Mouse (Mus musculus): ENCODE measurements around the gene AC131692.1. TPM values are rescaled to one million over a fixed set of nuclear protein-coding genes. Genes with fewer than 3 reads are reported as not detected.

The AC131692.1 gene
- not detected in 2 replicates for polyA plus RNA-seq (2015; fragmentation: Nextera tagmentation; extraction: Ambion mirVana)

GRCm38 (mm10) chr19:6094119-6094518 is at the start of gene AC131692.1:
AC131692.1 (plus strand) TSS chr19:6094419.
- H3K27me3 ChIP-seq, result no peaks in the 10 kb centered on the region
- ATAC-seq, result no peak
- 96% methylated on average over 7 of the region's 7 CpGs for WGBS

GRCm38 (mm10) chr19:6045366-6046293 is 48.6 kb upstream of the AC131692.1 start:
- Histone ChIP-seq H3K27me3 (no peaks in the 10 kb centered on the region), H3K27ac (peak overlapping the region; percentile 99), H3K36me3 (peaks cover 26% of the 10 kb centered on the region), H3K4me1 (replicated peaks) (peaks cover 32% of the 10 kb centered on the region), H3K4me3 (replicated peaks) (peak overlapping the region; percentile 96), H3K4me2 (replicated peaks) (peak overlapping the region; percentile 100), H3K9me3 (no peaks in the 10 kb centered on the region), H3K9ac (replicated peaks) (peak overlapping the region; percentile 75)
- 23% methylated on average over 20 of the region's 20 CpGs for WGBS
- peak; percentile 60 for ATAC-seq

More at GRCm38 (mm10) chr19:6094119-6094518, at the start of gene AC131692.1:
- Histone ChIP-seq H3K36me3 (peaks cover 24% of the 10 kb centered on the region), H3K9ac (replicated peaks) (no peak within 1 kb of the TSS), H3K27ac (no peak within 1 kb of the TSS), H3K4me2 (replicated peaks) (no peak within 1 kb of the TSS), H3K4me3 (replicated peaks) (no peak within 1 kb of the TSS), H3K4me1 (replicated peaks) (no peaks in the 10 kb centered on the region), H3K9me3 (no peaks in the 10 kb centered on the region)

DNA sequence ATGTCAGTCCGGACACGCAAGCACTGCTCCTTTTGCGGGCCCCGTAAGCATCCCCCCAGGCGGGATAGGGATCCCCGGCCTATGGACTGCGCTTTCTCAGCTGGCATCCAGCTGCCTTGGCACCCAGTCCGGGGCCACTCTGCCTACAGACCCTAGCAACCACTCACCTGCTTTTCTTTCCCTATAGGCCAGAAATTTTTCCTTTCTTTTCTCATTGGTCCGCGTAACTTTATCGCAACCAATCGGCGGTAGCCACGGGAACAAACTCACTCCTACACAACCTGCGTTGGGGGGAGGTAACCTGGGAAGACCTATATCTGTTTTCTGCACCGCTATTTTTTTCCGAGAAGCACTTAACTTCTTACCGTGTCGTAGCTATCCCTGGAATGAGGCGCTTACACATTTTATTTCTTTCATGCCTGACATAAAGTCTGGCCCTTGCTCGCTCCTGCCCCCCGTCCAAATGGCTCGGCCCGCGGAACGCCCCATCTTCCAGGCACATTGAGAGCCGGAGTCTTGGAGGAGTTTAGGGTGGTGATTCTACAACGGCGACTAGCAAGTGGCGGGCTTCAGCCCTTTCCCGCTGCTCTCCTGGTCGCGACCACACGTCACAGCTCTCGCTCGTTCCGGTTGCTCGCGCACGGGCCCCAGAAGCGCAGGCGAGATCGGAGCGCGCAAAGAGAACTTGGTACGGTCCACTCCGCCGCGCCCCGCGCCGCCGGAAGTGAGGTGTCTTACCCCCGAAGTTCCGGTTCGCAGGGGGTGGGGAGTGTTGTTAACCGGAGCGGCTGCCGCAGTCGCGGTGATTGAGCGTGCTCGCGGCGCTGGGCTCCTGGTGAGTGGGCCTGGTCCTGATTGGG is 47.7 kb upstream of the AC131692.1 start, which contains the start of gene Syvn1:
Syvn1 (plus strand) TSS at position 283 of the 860 bp plus-strand sequence.
- peaks cover 32% of the 10 kb centered on the region for H3K4me1 ChIP-seq (replicated peaks)
- no peaks in the 10 kb centered on the region for H3K9me3 ChIP-seq
- ATAC-seq, result peak; percentile 93
- WGBS, result under 1% methylated on average over 65 of the region's 65 CpGs
- no peaks in the 10 kb centered on the region for H3K27me3 ChIP-seq
- H3K36me3 ChIP-seq, result peaks cover 34% of the 10 kb centered on the region
- H3K4me2 ChIP-seq (replicated peaks), result peak within 1 kb of the TSS; percentile 100
- peak within 1 kb of the TSS; percentile 96 for H3K4me3 ChIP-seq (replicated peaks)
- peak within 1 kb of the TSS; percentile 99 for H3K27ac ChIP-seq
- peak within 1 kb of the TSS; percentile 93 for H3K9ac ChIP-seq (replicated peaks)

GRCm38 (mm10) chr19:6047154-6047898 is 46.9 kb upstream of the AC131692.1 start:
- H3K9ac ChIP-seq (replicated peaks), result peak overlapping the region; percentile 93
- peak overlapping the region; percentile 99 for H3K27ac ChIP-seq
- H3K4me2 ChIP-seq (replicated peaks), result peak overlapping the region; percentile 100
- H3K36me3 ChIP-seq, result peaks cover 43% of the 10 kb centered on the region
- H3K9me3 ChIP-seq, result no peaks in the 10 kb centered on the region
- 2% methylated on average over 44 of the region's 44 CpGs for WGBS
- peaks cover 30% of the 10 kb centered on the region for H3K4me1 ChIP-seq (replicated peaks)
- ATAC-seq, result peak; percentile 19
- H3K27me3 ChIP-seq, result no peaks in the 10 kb centered on the region
- H3K4me3 ChIP-seq (replicated peaks), result peak overlapping the region; percentile 96

GRCm38 (mm10) chr19:6047899-6048166 is 46.4 kb upstream of the AC131692.1 start:
- 90% methylated on average over 8 of the region's 8 CpGs for WGBS
- Histone ChIP-seq H3K9me3 (no peaks in the 10 kb centered on the region), H3K27me3 (no peaks in the 10 kb centered on the region), H3K27ac (no peak overlapping the region; the same call in 1 of the 2 replicates), H3K4me2 (replicated peaks) (peak overlapping the region; percentile 100), H3K4me1 (replicated peaks) (peaks cover 30% of the 10 kb centered on the region), H3K9ac (replicated peaks) (peak overlapping the region; percentile 93), H3K4me3 (replicated peaks) (peak overlapping the region; percentile 96), H3K36me3 (peaks cover 48% of the 10 kb centered on the region)
- no peak for ATAC-seq

DNA sequence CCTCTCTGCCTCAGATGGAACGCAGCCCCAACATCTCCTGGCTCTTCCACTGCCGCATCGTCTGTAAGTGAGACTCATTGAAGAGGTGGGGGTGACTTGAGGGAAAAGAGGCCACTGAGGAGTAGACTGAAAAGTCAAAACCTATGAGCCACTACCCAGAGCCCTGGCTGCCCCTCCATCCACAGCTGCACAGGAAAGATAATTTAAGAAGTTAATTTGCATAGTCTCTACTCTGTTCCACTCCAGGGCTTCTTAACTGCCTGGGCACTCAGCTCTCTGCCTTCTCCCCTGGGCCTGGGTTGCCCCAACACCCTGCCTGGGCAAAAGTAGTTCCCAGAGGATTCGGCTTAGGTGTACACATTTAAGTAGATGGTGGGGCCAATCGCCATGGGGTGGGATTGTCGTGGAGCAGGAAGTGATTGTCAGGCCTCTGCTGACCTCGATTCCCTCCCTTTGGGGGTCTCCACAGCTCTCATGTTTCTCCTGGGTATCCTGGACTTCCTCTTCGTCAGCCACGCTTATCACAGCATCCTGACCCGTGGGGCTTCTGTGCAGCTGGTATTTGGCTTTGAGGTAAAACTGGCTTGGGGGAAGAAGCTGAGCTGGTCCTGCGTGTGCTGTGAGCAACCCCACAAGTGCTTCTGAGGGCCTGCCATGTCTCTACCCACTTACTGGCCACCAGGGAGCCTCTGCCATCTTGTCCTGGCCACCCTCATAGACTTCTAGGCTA is 45.4 kb upstream of the AC131692.1 start:
- H3K27me3 ChIP-seq, result no peaks in the 10 kb centered on the region
- peaks cover 30% of the 10 kb centered on the region for H3K4me1 ChIP-seq (replicated peaks)
- H3K27ac ChIP-seq, result no peak overlapping the region
- H3K9ac ChIP-seq (replicated peaks), result 0 out of 2 replicates have a peak overlapping the region, but pooled peaks have one; percentile 93
- ATAC-seq, result no peak
- peaks cover 58% of the 10 kb centered on the region for H3K36me3 ChIP-seq
- peak overlapping the region; percentile 100; the same call in 1 of the 2 replicates for H3K4me2 ChIP-seq (replicated peaks)
- whole genome bisulfite sequencing, result 94% methylated on average over 11 of the region's 11 CpGs
- peak overlapping the region; percentile 96; the same call in 1 of the 2 replicates for H3K4me3 ChIP-seq (replicated peaks)
- H3K9me3 ChIP-seq, result no peaks in the 10 kb centered on the region

GRCm38 (mm10) chr19:6052516-6052915 is 41.7 kb upstream of the AC131692.1 start:
- no peaks in the 10 kb centered on the region for H3K27me3 ChIP-seq
- WGBS, result 84% methylated on average over 7 of the region's 7 CpGs
- H3K9ac ChIP-seq (replicated peaks), result no peak overlapping the region
- H3K36me3 ChIP-seq, result peaks cover 77% of the 10 kb centered on the region
- no peak for ATAC-seq
- no peaks in the 10 kb centered on the region for H3K9me3 ChIP-seq
- no peak overlapping the region for H3K4me2 ChIP-seq (replicated peaks)
- no peak overlapping the region for H3K27ac ChIP-seq
- H3K4me3 ChIP-seq (replicated peaks), result no peak overlapping the region
- peaks cover 30% of the 10 kb centered on the region for H3K4me1 ChIP-seq (replicated peaks)

DNA sequence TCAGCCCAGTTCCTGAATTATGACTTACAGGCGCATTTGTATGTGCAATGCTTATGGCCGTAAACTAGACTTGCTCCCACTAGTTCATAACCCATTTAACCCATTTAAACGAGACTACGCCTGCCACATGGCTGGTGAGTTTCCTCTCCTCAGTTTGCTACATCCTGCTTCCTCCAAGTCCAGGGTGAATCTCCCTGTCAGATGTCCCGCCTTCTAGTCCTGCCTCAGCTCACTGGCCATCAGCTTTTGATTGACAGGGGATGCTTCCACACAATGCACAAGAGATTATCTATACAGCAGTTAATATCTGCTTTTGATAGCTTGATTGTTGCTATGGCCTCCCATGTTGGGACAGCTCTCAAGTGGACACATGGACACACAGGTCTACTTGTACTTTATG is 39.9 kb upstream of the AC131692.1 start:
- Histone ChIP-seq H3K9me3 (no peaks in the 10 kb centered on the region), H3K27ac (no peak overlapping the region), H3K36me3 (peaks cover 70% of the 10 kb centered on the region), H3K27me3 (no peaks in the 10 kb centered on the region), H3K9ac (replicated peaks) (no peak overlapping the region), H3K4me3 (replicated peaks) (no peak overlapping the region), H3K4me1 (replicated peaks) (peaks cover 21% of the 10 kb centered on the region), H3K4me2 (replicated peaks) (no peak overlapping the region)
- 89% methylated on average over 5 of the region's 5 CpGs for WGBS
- no peak for ATAC-seq

GRCm38 (mm10) chr19:6056696-6057095 is 37.5 kb upstream of the AC131692.1 start:
- WGBS, result 57% methylated on average over 4 of the region's 4 CpGs
- H3K36me3 ChIP-seq, result peaks cover 51% of the 10 kb centered on the region
- no peak for ATAC-seq

DNA sequence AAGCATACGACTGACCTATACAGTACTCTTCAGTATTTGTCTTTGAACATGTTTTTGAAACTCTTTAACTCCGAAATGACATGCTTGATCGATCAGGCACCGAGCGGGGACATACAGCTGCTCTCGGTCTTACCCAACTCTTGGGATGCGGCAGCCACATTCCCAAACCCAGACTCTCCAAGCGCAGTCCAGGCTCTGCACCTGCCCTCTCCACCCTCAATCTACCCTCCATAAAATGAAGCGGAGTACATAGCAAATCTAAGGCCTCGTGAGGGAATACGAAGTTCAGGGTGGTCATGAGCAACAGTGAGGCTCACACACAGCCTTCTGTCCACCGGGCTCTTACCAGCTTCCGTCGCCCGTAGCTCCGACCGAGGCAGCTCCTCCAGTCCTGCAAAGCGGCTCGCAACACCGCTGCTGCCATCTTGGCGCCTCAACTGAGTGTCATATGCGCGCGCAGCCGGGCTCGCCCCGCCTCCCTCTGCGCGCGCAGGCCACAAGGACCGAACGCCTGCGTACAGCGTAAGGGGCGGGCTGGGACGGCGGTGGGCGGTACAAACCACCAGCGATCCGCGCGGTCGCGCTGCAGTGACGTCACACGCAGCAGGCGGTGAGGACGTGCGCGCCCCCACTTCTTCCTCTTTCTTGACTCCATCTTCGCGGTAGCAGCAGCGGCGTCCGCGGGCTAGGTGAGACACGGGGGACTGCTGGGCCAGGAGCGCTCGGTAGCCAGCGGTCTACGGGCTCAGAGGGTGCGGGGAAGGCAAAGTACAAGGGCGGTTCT is 36.7 kb upstream of the AC131692.1 start, which contains the start of the genes Mrpl49 and Fau:
Mrpl49 (minus strand) TSS at position 473 of the 784 bp plus-strand sequence.
Fau (plus strand) TSS at position 532 of the 784 bp plus-strand sequence.
- peak within 1 kb of the TSS; percentile 87 for H3K4me2 ChIP-seq (replicated peaks)
- H3K9ac ChIP-seq (replicated peaks), result peak within 1 kb of the TSS; percentile 91
- peak; percentile 88 for ATAC-seq
- no peaks in the 10 kb centered on the region for H3K9me3 ChIP-seq
- H3K36me3 ChIP-seq, result peaks cover 43% of the 10 kb centered on the region
- peak within 1 kb of the TSS; percentile 81 for H3K27ac ChIP-seq
- under 1% methylated on average over 63 of the region's 63 CpGs for WGBS
- peaks cover 36% of the 10 kb centered on the region for H3K4me1 ChIP-seq (replicated peaks)
- H3K27me3 ChIP-seq, result no peaks in the 10 kb centered on the region
- H3K4me3 ChIP-seq (replicated peaks), result peak within 1 kb of the TSS; percentile 81

More at GRCm38 (mm10) chr19:6056696-6057095, 37.5 kb upstream of the AC131692.1 start:
- Histone ChIP-seq H3K27ac (no peak overlapping the region), H3K4me1 (replicated peaks) (peaks cover 28% of the 10 kb centered on the region), H3K27me3 (no peaks in the 10 kb centered on the region), H3K4me3 (replicated peaks) (peak overlapping the region; percentile 81), H3K4me2 (replicated peaks) (peak overlapping the region; percentile 87), H3K9me3 (no peaks in the 10 kb centered on the region), H3K9ac (replicated peaks) (peak overlapping the region; percentile 78)

Measured in midbrain, embryonic 13.5 days (tissue).